Mouse (Mus musculus) ES-E14 (cell line): ENCODE results near the gene Map2k5. TPM values are rescaled to one million over a fixed set of nuclear protein-coding genes. Genes with fewer than 3 reads are reported as not detected.

Experiments
- DNase-seq: peaks from one replicate; pipeline ENCODE4 v3.0.0-alpha.2; 2013; ENCODE audit warnings: low read depth, low spot score
- H3K27ac ChIP-seq: 2 replicates; pipeline ENCODE4 v1.5.1; 2012; ENCODE audit warnings: low read depth, mild to moderate bottlenecking, low read length, moderate library complexity, mixed read lengths; ENCODE audit not compliant: poor library complexity, insufficient read depth, severe bottlenecking
- H3K36me3 ChIP-seq: 2 replicates; pipeline ENCODE4 v1.6.1; 2012; ENCODE audit warnings: mild to moderate bottlenecking, low read length, moderate library complexity, mixed read lengths; ENCODE audit not compliant: control insufficient read depth, poor library complexity, insufficient read depth, severe bottlenecking
- H3K4me1 ChIP-seq, 2 experiments: fragments of 150-350 bp in 1 of 2; sonication (generic) in 1 of 2; 2 replicates each; pipeline ENCODE4 v1.6.1; 2012; ENCODE audit warnings: low read length in 2 of 2, mild to moderate bottlenecking in 1 of 2, mixed read lengths in 1 of 2; ENCODE audit not compliant: control insufficient read depth in 2 of 2, insufficient read depth in 2 of 2, poor library complexity in 1 of 2
- H3K4me3 ChIP-seq, 2 experiments: fragments of 150-350 bp in 1 of 2; sonication (generic) in 1 of 2; 2 replicates each; pipeline ENCODE4 v1.5.1; 2012; ENCODE audit warnings: low read length in 2 of 2, low read depth in 1 of 2, mild to moderate bottlenecking in 1 of 2, mixed read lengths in 1 of 2; ENCODE audit not compliant: insufficient read depth in 1 of 2, poor library complexity in 1 of 2, severe bottlenecking in 1 of 2
- H3K9ac ChIP-seq: 2 replicates; pipeline ENCODE4 v1.6.1; 2012; ENCODE audit warnings: low read depth, mild to moderate bottlenecking, low read length, mixed read lengths; ENCODE audit not compliant: poor library complexity, insufficient read depth, severe bottlenecking
- H3K9me3 ChIP-seq: fragments of 150-350 bp; sonication (generic); 2 replicates; pipeline ENCODE4 v1.6.1; 2012; ENCODE audit warnings: low read depth, mild to moderate bottlenecking, low read length; ENCODE audit not compliant: control insufficient read depth, insufficient read depth
- CHD2 ChIP-seq: IDR thresholded peaks from 2 replicates; pipeline ENCODE4 v1.6.1; 2014; ENCODE audit warnings: mild to moderate bottlenecking, low read depth, low read length, inconsistent platforms
- HCFC1 ChIP-seq: IDR thresholded peaks from 2 replicates; pipeline ENCODE4 v1.6.1; 2012; ENCODE audit warnings: low read length, inconsistent platforms, borderline replicate concordance; ENCODE audit not compliant: insufficient read depth
- MAFK ChIP-seq: IDR thresholded peaks from 2 replicates; pipeline ENCODE4 v1.6.1; 2014; ENCODE audit warnings: mild to moderate bottlenecking, low read depth, low read length, inconsistent platforms; ENCODE audit not compliant: insufficient read depth
- ZC3H11A ChIP-seq: IDR thresholded peaks from 2 replicates; pipeline ENCODE4 v1.6.1; 2012; ENCODE audit warnings: low read depth, mild to moderate bottlenecking, inconsistent platforms, low read length, borderline replicate concordance
- ZNF384 ChIP-seq: IDR thresholded peaks from 2 replicates; pipeline ENCODE4 v1.6.1; 2012; ENCODE audit warnings: low read depth, low read length, inconsistent platforms
- in situ Hi-C, 2 experiments: fragments of 600-800 bp; cut with MboI; formaldehyde crosslinking; loops; one replicate each; pipeline ENCODE4 v1.15.1; 2025; ENCODE audit warnings: low sequenced_read_pairs in 2 of 2, inconsistent platforms in 1 of 2; ENCODE audit not compliant: unreplicated experiment in 2 of 2
- total RNA-seq: library from RNA; depleted of rRNA; stranded (reverse); fragments of 300-350 nt; gene quantifications from 2 replicates; pipeline ENCODE4 v1.2.3, GENCODE M21; 2012

Map2k5 gene
- total RNA-seq, 1 experiment, result 8.3 TPM

DNA sequence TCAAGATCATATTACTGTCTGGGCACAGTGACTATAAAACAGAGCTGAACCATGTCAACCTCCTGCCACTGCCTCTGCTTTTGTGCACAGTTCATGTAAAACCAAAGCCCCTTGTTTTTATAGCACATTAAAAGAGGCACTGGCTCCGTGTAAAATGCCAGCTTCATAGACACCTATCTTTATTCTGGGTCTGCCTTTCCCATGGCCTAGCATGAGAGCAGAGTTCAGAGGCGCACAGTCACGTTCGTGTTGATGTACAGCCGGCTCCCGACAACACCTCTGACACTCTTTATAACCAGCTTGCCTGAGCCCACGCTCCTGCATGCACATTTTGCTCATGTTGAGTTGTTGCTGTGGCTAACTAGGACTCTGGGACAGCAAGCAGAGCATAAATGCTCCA, 157.9 kb downstream of the Map2k5 start:
- Histone ChIP-seq H3K27ac (no peak overlapping the region), H3K9me3 (no peaks in the 10 kb centered on the region), H3K9ac (no peak overlapping the region), H3K4me3 (no peak overlapping the region), H3K4me1 (no peaks in the 10 kb centered on the region), H3K36me3 (no peaks in the 10 kb centered on the region)
- in situ Hi-C loops, result no loop called here
- TF ChIP-seq ZNF384 (no peak), CHD2 (no peak), MAFK (no peak), ZC3H11A (no peak), HCFC1 (no peak)
- no peak for DNase-seq

DNA sequence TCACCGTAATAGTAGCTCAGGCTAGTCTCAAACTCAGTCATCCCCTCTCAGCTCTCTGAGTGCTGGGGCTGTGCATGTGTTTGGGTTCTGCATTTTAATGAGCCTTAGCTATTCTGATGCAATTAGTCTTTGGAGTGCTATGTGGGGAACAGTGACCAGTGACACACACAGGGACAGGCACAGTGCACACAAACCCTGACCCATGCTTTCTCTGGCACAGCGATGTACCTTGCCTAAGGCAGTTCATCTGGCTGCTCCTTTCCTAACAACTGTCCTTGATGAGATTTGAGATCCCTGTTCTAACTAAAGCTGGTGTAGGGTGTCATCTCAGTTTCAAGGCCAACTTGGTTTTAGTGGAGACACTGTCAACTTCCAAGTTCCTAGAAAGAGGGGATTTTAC, 162.7 kb downstream of the Map2k5 start:
- no peak overlapping the region for H3K27ac ChIP-seq
- no peaks in the 10 kb centered on the region for H3K4me1 ChIP-seq
- in situ Hi-C loops, result no loop called here
- no peak overlapping the region for H3K9ac ChIP-seq
- H3K36me3 ChIP-seq, result no peaks in the 10 kb centered on the region
- DNase-seq, result no peak
- TF ChIP-seq ZC3H11A (no peak), MAFK (no peak), CHD2 (no peak), HCFC1 (no peak), ZNF384 (no peak)
- no peaks in the 10 kb centered on the region for H3K9me3 ChIP-seq
- H3K4me3 ChIP-seq, result no peak overlapping the region

DNA sequence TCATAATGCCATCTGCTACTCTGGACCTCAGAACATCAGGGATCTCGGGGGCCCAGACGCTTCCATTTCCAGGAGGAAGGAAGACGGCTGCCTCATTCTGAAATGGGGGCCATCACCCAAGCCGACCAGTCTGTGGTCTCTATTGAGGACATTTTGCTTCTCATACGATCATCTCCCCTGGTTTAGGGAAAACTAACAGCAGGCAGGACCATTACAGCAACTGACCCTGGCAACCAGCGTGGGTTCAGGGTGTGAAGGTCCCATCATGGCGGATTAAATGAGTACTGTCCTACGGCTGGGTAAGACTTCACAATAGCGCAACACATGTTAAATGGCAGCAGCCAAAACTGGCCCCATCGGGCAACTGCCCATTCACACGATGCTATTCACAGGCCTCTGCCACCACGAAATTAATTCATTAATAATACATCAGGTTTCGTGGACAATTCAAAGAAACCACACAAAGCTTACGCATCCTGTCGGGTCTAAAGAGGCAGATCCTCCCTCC, 170.9 kb downstream of the Map2k5 start:
- no peak overlapping the region for H3K27ac ChIP-seq
- H3K4me3 ChIP-seq, result no peak overlapping the region
- H3K4me1 ChIP-seq, result peaks cover 2 to 6% of the 10 kb centered on the region in 2 experiments; a peak in 1 of 4 replicates
- H3K36me3 ChIP-seq, result no peaks in the 10 kb centered on the region
- no peaks in the 10 kb centered on the region for H3K9me3 ChIP-seq
- no peak for DNase-seq
- TF ChIP-seq CHD2, result no peak
- TF ChIP-seq HCFC1, result no peak
- no peak for TF ChIP-seq MAFK
- no peak for TF ChIP-seq ZNF384
- no peak for TF ChIP-seq ZC3H11A
- H3K9ac ChIP-seq, result no peak overlapping the region
- in situ Hi-C loops, result no loop called here

DNA sequence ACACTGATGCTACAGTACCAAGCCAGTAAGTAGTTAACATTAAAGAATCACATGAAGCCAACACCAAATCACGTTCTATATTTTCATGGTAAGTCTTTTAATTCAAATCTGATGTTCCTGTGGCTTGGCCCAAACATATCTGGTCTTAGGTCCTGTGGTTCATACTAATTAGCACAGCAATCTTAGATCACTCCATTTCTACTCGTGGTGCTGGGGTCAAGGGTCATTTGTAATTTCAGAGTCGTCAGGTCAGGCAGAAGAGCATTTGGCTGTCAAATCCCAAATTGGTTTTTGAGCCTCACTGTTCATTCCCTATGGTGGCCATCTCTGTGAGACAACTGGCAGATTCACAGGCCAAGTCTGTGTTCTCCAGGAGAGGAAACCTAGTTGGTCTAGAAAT, 174.2 kb downstream of the Map2k5 start:
- Histone ChIP-seq H3K36me3 (no peaks in the 10 kb centered on the region), H3K4me3 (no peak overlapping the region), H3K27ac (no peak overlapping the region), H3K4me1 (peaks cover 2 to 6% of the 10 kb centered on the region in 2 experiments; a peak in 1 of 4 replicates), H3K9me3 (no peaks in the 10 kb centered on the region), H3K9ac (no peak overlapping the region)
- no peak for DNase-seq
- no peak for TF ChIP-seq ZC3H11A
- TF ChIP-seq HCFC1, result no peak
- TF ChIP-seq ZNF384, result no peak
- no peak for TF ChIP-seq MAFK
- no peak for TF ChIP-seq CHD2
- in situ Hi-C loops, result no loop called here
